Mouse (Mus musculus) midbrain, embryonic 16.5 days (tissue): ENCODE measurements around the gene Coq7. TPM values are rescaled to one million over a fixed set of nuclear protein-coding genes. Genes with fewer than 3 reads are reported as not detected.

Source experiments
- ATAC-seq: fragments of 200-750 bp; cut with Nextera tagmentation; 2 replicates; pipeline ENCODE4 v1.8.0; 2017; ENCODE audit warnings: moderate TSS enrichment
- H3K27ac ChIP-seq: fragments of 300-500 bp; sonication (generic); 2 replicates; pipeline ENCODE4 v1.5.1; 2014; ENCODE audit warnings: mild to moderate bottlenecking, low read length, mixed read lengths
- H3K27me3 ChIP-seq: fragments of 300-500 bp; sonication (generic); 2 replicates; pipeline ENCODE4 v1.6.1; 2014; ENCODE audit warnings: low read depth, low read length, mixed read lengths; ENCODE audit not compliant: control insufficient read depth, insufficient read depth
- H3K36me3 ChIP-seq: fragments of 300-500 bp; sonication (generic); 2 replicates; pipeline ENCODE4 v1.6.1; 2014; ENCODE audit warnings: mild to moderate bottlenecking, low read length, moderate library complexity, mixed read lengths; ENCODE audit not compliant: control insufficient read depth, insufficient read depth
- H3K4me1 ChIP-seq: fragments of 300-500 bp; sonication (generic); 2 replicates; pipeline ENCODE4 v1.6.1; 2014; ENCODE audit warnings: mild to moderate bottlenecking, low read length, mixed read lengths; ENCODE audit not compliant: control insufficient read depth, insufficient read depth
- H3K4me2 ChIP-seq: fragments of 300-500 bp; sonication (generic); 2 replicates; pipeline ENCODE4 v1.6.1; 2014; ENCODE audit warnings: mild to moderate bottlenecking, low read length, mixed read lengths
- H3K4me3 ChIP-seq: fragments of 300-500 bp; sonication (generic); 2 replicates; pipeline ENCODE4 v1.5.1; 2014; ENCODE audit warnings: low read depth, mild to moderate bottlenecking, low read length, moderate library complexity, mixed read lengths
- H3K9ac ChIP-seq: fragments of 300-500 bp; sonication (generic); 2 replicates; pipeline ENCODE4 v1.6.1; 2014; ENCODE audit warnings: low read depth, low read length, mixed read lengths
- H3K9me3 ChIP-seq: fragments of 300-500 bp; sonication (generic); replicated peaks from 2 replicates; pipeline ENCODE4 v1.6.1; 2014; ENCODE audit warnings: mild to moderate bottlenecking, low read length, mixed read lengths; ENCODE audit not compliant: control insufficient read depth, poor library complexity, severe bottlenecking
- WGBS: fragments of 180-500 bp; shearing (Covaris S2); extraction: QIAGEN DNeasy Blood & Tissue Kit; methylation state at CpG from one replicate; pipeline ENCODE4 v1.1.7; 2014; 5-methylcytosine and 5-hydroxymethylcytosine counted together
- polyA plus RNA-seq: library from polyadenylated mRNA; unstranded; fragments of >200 nt; fragmentation: Nextera tagmentation; extraction: Ambion mirVana; gene quantifications from 2 replicates; pipeline ENCODE4 v1.2.1, GENCODE M21; 2015

The Coq7 gene
- 79.8 and 81.4 TPM in 2 replicates for polyA plus RNA-seq

- WGBS: under 1% methylated on average over 31 of the region's 31 CpGs
- Histone ChIP-seq H3K36me3 (no peaks in the 10 kb centered on the region), H3K27ac (peak within 1 kb of the TSS; percentile 98), H3K4me2 (peak within 1 kb of the TSS; percentile 58), H3K4me3 (peak within 1 kb of the TSS; percentile 66), H3K27me3 (no peaks in the 10 kb centered on the region), H3K9me3 (no peaks in the 10 kb centered on the region), H3K4me1 (peaks cover 8% of the 10 kb centered on the region), H3K9ac (peak within 1 kb of the TSS; percentile 79)
- peak; percentile 100 for ATAC-seq
Observed at GRCm38 (mm10) chr7:118533178-118533578, at the start of gene Coq7. Coq7 (minus strand) TSS chr7:118533356.

GRCm38 (mm10) chr7:118579938-118580337, 46.8 kb upstream of the Coq7 start:
- Histone ChIP-seq H3K27ac (no peak overlapping the region), H3K9me3 (no peaks in the 10 kb centered on the region), H3K4me1 (peaks cover 8% of the 10 kb centered on the region; the same call in 1 of the 2 replicates), H3K4me3 (no peak overlapping the region), H3K4me2 (no peak overlapping the region), H3K9ac (no peak overlapping the region), H3K27me3 (no peaks in the 10 kb centered on the region), H3K36me3 (no peaks in the 10 kb centered on the region)
- no peak for ATAC-seq
- WGBS: 76% methylated on average over 2 of the region's 2 CpGs

GRCm38 (mm10) chr7:118578269-118578668, 45.1 kb upstream of the Coq7 start:
- H3K27ac ChIP-seq: no peak overlapping the region; the same call in 1 of the 2 replicates
- 80% methylated on average over 3 of the region's 3 CpGs for WGBS

GRCm38 (mm10) chr7:118572039-118572438, 38.9 kb upstream of the Coq7 start:
- 53% methylated on average over 5 of the region's 5 CpGs for WGBS
- ATAC-seq: no peak

More at GRCm38 (mm10) chr7:118578269-118578668, 45.1 kb upstream of the Coq7 start:
- Histone ChIP-seq H3K9me3 (no peaks in the 10 kb centered on the region), H3K4me3 (no peak overlapping the region), H3K9ac (no peak overlapping the region), H3K36me3 (no peaks in the 10 kb centered on the region), H3K4me2 (no peak overlapping the region), H3K4me1 (0 out of 2 replicates have a peak, but pooled peaks cover 2% of the 10 kb centered on the region), H3K27me3 (no peaks in the 10 kb centered on the region)
- no peak for ATAC-seq

GRCm38 (mm10) chr7:118571350-118571749, 38.2 kb upstream of the Coq7 start:
- H3K4me2 ChIP-seq: no peak overlapping the region
- H3K4me3 ChIP-seq: no peak overlapping the region
- H3K27ac ChIP-seq: no peak overlapping the region
- H3K4me1 ChIP-seq: no peaks in the 10 kb centered on the region
- peaks cover 4% of the 10 kb centered on the region for H3K9me3 ChIP-seq
- WGBS: 53% methylated on average over 5 of the region's 5 CpGs
- no peaks in the 10 kb centered on the region for H3K36me3 ChIP-seq
- no peak for ATAC-seq
- no peak overlapping the region for H3K9ac ChIP-seq
- no peaks in the 10 kb centered on the region for H3K27me3 ChIP-seq

More at GRCm38 (mm10) chr7:118572039-118572438, 38.9 kb upstream of the Coq7 start:
- Histone ChIP-seq H3K4me3 (no peak overlapping the region), H3K36me3 (no peaks in the 10 kb centered on the region), H3K4me2 (no peak overlapping the region), H3K9me3 (peaks cover 4% of the 10 kb centered on the region), H3K27me3 (no peaks in the 10 kb centered on the region), H3K27ac (no peak overlapping the region), H3K9ac (no peak overlapping the region), H3K4me1 (no peaks in the 10 kb centered on the region)

GRCm38 (mm10) chr7:118569121-118569543, 36.0 kb upstream of the Coq7 start:
- Histone ChIP-seq H3K9me3 (peaks cover 4% of the 10 kb centered on the region), H3K9ac (no peak overlapping the region), H3K4me2 (no peak overlapping the region), H3K27me3 (no peaks in the 10 kb centered on the region), H3K36me3 (no peaks in the 10 kb centered on the region), H3K4me3 (no peak overlapping the region), H3K4me1 (no peaks in the 10 kb centered on the region), H3K27ac (no peak overlapping the region)
- 40% methylated on average over 6 of the region's 6 CpGs for WGBS
- no peak for ATAC-seq

- no peaks in the 10 kb centered on the region for H3K27me3 ChIP-seq
- H3K4me2 ChIP-seq: no peak overlapping the region
- no peaks in the 10 kb centered on the region for H3K4me1 ChIP-seq
- no peak overlapping the region; the same call in 1 of the 2 replicates for H3K27ac ChIP-seq
- peaks cover 25% of the 10 kb centered on the region for H3K36me3 ChIP-seq
- no peak overlapping the region for H3K4me3 ChIP-seq
- ATAC-seq: no peak
- 69% methylated on average over 2 of the region's 2 CpGs for WGBS
- no peaks in the 10 kb centered on the region; the same call in 1 of the 2 replicates for H3K9me3 ChIP-seq
- no peak overlapping the region for H3K9ac ChIP-seq
Observed at GRCm38 (mm10) chr7:118554290-118554689, 21.1 kb upstream of the Coq7 start.

- Histone ChIP-seq H3K4me3 (no peak overlapping the region), H3K9ac (no peak overlapping the region), H3K9me3 (no peaks in the 10 kb centered on the region; the same call in 1 of the 2 replicates), H3K4me2 (no peak overlapping the region), H3K4me1 (no peaks in the 10 kb centered on the region), H3K27ac (no peak overlapping the region; the same call in 1 of the 2 replicates), H3K27me3 (no peaks in the 10 kb centered on the region), H3K36me3 (peaks cover 25% of the 10 kb centered on the region)
- WGBS: 70% methylated on average over 4 of the region's 4 CpGs
- no peak for ATAC-seq
Observed at GRCm38 (mm10) chr7:118553881-118554280, 20.7 kb upstream of the Coq7 start.

GRCm38 (mm10) chr7:118547451-118547850, 14.3 kb upstream of the Coq7 start:
- H3K27me3 ChIP-seq: no peaks in the 10 kb centered on the region
- WGBS: 81% methylated on average over 10 of the region's 10 CpGs
- H3K9me3 ChIP-seq: no peaks in the 10 kb centered on the region; the same call in 1 of the 2 replicates
- ATAC-seq: no peak
- H3K9ac ChIP-seq: no peak overlapping the region
- H3K36me3 ChIP-seq: peaks cover 26% of the 10 kb centered on the region
- no peak overlapping the region for H3K27ac ChIP-seq
- H3K4me1 ChIP-seq: no peaks in the 10 kb centered on the region
- no peak overlapping the region for H3K4me2 ChIP-seq
- H3K4me3 ChIP-seq: no peak overlapping the region
